Mouse (Mus musculus) spleen, adult 18-20 months (tissue): ENCODE results near the gene Srp68.

Experiments
- DNase-seq, 2 experiments: peaks; one replicate each; pipeline ENCODE4 v3.0.0; 2022; ENCODE audit warnings: mixed read lengths in 2 of 2

The Srp68 gene

GRCm38 (mm10) chr11:116244580-116244979, 29.4 kb downstream of the Srp68 start:
- no peak for DNase-seq

DNA sequence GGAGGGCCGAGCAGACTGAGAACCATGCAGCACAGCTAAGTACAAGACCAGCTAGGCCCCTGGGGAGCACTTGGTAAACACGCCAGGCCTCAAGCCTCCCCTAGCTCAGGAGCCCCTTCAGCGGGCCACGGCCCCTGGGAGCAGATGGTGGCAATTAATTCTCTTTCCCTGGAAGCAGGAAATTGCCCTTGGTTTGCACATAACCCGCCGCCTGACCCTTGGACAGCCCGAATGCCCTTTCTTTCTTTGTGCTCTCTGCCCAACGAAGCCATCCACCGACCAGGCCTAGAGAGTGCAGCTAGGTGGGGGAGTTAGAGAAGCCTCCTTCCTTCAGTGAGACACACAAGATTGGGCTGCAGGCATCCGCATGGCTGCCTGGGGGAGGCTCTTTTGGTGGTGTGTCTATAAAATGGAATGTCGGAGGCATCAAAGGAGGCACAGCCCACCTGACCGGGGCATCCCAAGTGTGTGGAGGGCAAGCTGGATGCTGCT, 32.2 kb downstream of the Srp68 start:
- no peak for DNase-seq

- no peak for DNase-seq
Observed at GRCm38 (mm10) chr11:116239797-116240196, 34.2 kb downstream of the Srp68 start.

DNA sequence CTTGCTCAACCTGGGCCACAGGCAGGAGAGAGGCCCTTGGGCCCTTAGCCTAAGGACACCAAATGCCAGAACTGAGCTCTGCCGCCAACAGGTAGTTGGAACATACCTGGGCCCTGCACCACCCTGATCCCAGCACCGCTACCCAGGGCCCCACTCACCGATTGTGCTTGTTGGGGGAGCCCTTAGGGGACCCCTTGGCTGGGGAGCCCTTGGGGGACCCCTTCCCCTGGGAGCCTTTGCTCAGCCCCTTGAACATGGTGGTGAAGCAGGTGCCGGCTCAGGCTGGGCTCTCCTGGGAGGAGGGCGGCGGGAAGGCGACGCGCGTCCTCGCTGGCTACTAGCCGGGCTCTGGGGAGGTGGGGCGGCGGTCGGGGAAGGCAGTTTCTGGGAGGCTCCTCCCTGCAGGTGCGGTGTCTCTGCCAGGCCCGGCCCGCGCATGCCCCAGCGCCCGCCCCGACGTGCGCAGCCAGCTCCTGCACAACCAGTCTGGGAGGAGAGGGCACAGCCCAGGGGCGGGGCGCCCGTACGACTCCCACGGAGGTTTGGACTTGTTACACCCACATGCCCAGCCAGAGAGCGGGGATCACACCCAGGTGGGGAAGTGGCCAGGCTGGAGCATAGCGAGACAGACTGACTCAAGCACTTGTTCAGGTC, 36.1 kb downstream of the Srp68 start, which contains the start of gene Evpl:
TSS of gene Evpl (minus strand) at position 336 of the 654 bp plus-strand sequence.
- DNase-seq = peak in 1 of 2 experiments; percentile 7

GRCm38 (mm10) chr11:116234901-116235300, 39.1 kb downstream of the Srp68 start:
- no peak for DNase-seq

DNA sequence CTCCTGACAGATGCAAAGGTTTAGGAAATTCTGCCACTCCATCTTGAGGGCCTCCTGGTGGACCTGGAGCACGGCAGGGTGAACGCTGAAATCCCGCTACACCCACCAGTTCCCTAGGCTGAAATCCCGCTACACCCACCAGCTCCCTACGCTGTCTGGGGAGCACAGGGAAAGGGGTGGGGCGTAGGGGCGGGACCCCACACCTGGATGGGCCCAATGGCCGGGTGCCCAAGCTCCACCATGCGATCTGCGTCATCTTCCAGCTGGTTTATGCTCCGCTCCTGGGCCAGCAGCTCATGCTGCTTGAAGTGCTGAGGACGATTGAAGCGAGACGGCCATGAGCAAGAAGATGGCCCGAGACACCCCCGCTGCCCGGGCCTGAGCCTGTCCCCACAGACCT, 41.6 kb downstream of the Srp68 start:
- no peak for DNase-seq

DNA sequence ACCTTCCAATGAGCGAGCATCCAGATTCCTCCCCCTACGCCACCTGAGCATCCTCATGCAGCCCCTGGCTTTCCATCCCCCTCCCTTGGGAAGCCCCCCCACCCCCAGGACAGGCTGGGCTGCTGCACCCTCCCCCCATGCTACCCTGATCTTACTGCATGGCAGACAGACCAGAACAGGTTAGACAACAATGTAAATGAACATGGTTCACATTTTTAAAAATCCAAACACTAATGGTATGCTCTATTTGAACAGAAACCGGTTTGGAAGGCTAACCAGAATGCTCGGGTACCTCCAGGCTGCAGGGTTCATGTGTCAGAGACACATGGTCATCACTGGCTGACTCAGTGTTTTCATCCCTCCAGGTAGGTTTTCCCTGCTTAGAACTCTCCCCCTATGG, 45.3 kb downstream of the Srp68 start:
- DNase-seq = no peak

- DNase-seq = peak; percentile 52 to 85
Observed at GRCm38 (mm10) chr11:116226414-116226813, 47.6 kb downstream of the Srp68 start.

- DNase-seq = no peak
Observed at GRCm38 (mm10) chr11:116222740-116223059, 51.3 kb downstream of the Srp68 start.

GRCm38 (mm10) chr11:116221931-116222739, 51.9 kb downstream of the Srp68 start:
- DNase-seq = no peak

- peak in 1 of 2 experiments; percentile 62 for DNase-seq
Observed at GRCm38 (mm10) chr11:116219885-116220284, 54.1 kb downstream of the Srp68 start.

GRCm38 (mm10) chr11:116218737-116219400, 55.1 kb downstream of the Srp68 start:
- DNase-seq = no peak

DNA sequence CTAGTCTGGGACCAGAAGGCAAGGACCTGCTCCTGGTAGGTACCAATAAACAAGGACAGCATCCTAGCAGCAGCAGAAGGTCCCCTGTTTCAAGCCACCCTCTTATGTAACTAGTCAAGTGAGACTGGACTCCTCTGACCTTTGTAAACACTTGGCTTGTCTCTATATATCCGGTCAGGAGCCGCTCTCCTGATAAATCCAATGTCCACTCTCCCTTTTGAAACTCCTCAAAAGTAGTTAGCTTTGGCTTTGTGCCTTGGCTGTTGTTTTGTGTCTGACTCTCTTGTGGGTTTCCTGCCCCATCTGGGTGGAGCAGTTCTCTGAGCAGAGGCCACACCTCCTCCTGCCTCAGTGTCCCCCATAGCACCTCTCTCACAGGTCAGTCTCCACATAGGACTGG, 55.8 kb downstream of the Srp68 start:
- no peak for DNase-seq

- no peak for DNase-seq
Observed at GRCm38 (mm10) chr11:116216549-116216948, 57.5 kb downstream of the Srp68 start.

DNA sequence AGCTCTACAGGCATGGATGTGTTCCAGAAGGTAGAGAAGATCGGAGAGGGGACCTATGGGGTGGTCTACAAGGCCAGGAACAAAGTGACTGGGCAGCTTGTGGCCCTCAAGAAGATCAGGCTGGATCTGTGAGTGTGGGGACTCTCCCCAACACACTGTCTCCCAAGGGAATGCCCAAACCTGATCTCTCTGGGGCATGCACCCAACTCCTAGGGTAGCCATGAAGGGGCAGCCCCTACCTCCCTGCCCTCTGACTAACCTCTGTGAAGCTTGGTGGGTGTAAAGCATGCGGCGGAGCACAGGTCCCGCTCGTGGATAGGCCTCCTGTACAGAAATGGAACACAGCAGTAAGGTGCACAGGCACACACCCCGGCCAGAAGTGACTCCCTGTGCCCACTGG, 58.0 kb downstream of the Srp68 start:
- DNase-seq = no peak

DNA sequence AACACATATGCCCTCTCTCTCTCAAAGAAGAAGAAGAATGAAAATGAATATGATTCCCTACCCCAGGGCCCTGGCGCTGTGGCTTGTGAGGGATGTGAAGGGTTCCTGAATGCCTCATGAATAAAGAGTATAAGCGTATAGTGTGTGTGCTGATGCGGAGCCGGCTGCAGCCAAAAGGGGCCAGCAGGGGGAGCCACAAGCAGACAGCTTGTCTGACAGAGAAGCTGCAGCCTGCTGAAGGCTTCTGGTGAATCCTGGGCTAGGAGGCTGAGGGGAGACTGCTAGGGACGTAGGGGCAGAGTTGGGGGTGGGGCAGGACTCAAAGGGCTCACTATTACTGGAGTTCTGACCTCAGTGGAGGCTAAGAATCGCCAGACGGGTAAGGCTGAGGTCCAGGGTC, 58.8 kb downstream of the Srp68 start:
- DNase-seq = no peak

DNA sequence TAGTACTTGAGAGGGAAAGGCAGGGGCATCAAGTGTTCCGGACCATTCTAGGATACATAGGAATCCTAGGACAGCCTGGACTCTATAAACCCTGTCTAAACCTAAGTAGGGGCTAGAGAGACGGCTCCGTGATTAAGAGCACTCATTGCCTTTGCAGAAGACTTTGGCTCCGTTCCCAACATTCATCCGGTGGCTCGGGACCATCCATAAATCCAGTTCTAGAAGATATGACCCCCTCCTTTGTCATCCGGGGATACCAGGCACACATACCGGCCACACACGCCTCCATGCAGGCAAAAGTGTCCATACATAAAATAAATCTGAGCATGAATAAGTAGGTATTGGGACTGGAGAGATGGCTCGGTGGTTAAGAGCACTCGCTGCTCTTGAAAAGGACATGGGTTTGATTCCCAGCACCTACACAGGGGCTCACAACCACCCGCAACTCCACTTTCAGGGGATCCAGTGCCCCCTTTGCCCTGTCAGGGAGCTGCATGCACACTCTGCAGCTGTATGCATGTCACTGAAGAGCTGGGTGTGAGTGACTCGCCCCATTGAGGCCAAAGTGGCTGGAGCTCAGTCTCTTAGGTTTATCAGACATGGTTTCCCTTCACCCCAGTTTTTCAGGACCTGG, 60.0 kb downstream of the Srp68 start:
- no peak for DNase-seq

DNA sequence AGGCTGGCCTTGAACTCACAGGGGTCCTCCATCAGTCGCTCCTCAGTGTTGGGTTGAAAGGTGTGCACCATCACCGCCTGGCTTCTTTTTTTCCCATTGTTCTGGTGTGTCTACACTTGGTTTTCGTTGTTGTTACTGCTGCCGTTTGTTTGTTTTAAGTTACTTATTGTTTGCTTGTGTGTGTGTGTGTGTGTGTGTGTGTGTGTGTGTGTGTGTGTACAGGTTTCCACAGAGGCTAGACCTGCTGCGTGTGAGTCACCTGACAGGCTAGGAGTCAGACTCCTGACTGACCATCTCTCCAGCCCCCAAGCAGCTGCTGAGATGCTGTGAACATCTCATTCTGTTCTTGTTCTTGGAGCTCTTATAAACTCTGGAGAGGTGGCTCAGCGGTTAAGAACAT, 61.2 kb downstream of the Srp68 start:
- no peak for DNase-seq

- DNase-seq = no peak
Observed at GRCm38 (mm10) chr11:116210696-116211095, 63.3 kb downstream of the Srp68 start.

- no peak for DNase-seq
Observed at GRCm38 (mm10) chr11:116209257-116209656, 64.8 kb downstream of the Srp68 start.

DNA sequence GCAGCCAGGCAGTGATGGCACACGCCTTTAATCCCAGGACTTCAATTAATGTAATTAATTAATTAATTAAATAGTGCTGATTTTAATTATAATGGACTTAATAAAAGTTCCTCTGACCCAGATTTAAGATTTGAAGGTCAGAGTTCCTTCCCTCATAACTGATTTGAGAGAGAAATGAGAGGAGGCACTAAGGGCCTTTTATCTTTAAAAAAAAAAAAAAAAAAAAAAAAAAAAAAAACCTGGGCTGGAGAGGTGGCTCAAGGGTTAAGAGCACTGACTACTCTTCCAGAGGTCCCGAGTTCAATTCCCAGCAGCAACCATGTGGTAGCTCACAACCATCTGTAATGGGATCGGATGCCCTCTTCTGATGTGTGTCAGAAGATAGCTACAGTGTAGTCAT, 65.4 kb downstream of the Srp68 start:
- no peak for DNase-seq

GRCm38 (mm10) chr11:116206678-116207077, 67.3 kb downstream of the Srp68 start:
- DNase-seq = no peak

GRCm38 (mm10) chr11:116203150-116203549, 70.9 kb downstream of the Srp68 start:
- DNase-seq = no peak
